Mouse (Mus musculus): Measurements from ENCODE around the gene Trib2.

DNA sequence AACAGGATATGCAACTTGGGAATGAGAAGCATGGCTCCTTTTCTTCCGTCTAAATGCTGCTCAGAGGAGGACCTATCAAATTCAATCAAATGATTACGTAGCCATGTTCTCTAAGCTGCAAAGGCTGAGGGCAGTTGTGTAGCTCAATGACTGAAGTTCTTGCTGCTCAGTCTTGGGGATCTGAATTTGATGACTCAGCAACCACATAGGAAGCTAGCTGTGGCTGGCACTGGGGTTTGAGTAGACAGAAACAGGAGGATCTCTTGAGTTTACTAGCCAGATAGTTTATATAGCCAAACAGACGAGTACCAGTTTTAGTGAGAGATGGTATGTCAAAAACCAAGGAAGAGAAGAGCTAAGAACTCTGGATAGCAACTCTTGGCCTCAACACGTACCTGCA is 20.8 kb upstream of the Trib2 start:
- TF ChIP-seq ETS1 (conservative IDR thresholded peaks at IDR 0.05; ENCODE audit: low read depth, low read length) (no peak), CTCF (conservative IDR thresholded peaks at IDR 0.05 in 1 of 2, IDR thresholded peaks at IDR 0.05 in 1 of 2; ENCODE audit: low read depth in 2 of 2, low read length in 2 of 2) (no peak), MXI1 (IDR thresholded peaks at IDR 0.05; ENCODE audit: low read depth, low read length) (no peak), JUND (conservative IDR thresholded peaks at IDR 0.05; ENCODE audit: low read depth, low read length) (no peak), POLR2A (IDR thresholded peaks at IDR 0.05; ENCODE audit: low read depth, low read length) (no peak), GABPA (IDR thresholded peaks at IDR 0.05; ENCODE audit: insufficient replicate concordance, low read depth, low read length) (no peak), ZC3H11A (IDR thresholded peaks at IDR 0.05; ENCODE audit: low read depth, low read length) (no peak), POLR2AphosphoS2 (IDR thresholded peaks at IDR 0.05; ENCODE audit: low read depth, low read length) (no peak), E2F4 (IDR thresholded peaks at IDR 0.05; ENCODE audit: insufficient replicate concordance, low read depth, low read length) (no peak), EP300 (IDR thresholded peaks at IDR 0.05; ENCODE audit: low read length) (no peak), TCF12 (IDR thresholded peaks at IDR 0.05; ENCODE audit: low read depth, low read length) (no peak)
